Mouse (Mus musculus) CH12.LX (cell line): ENCODE measurements around the gene Lzts2. TPM values are rescaled to one million over a fixed set of nuclear protein-coding genes. Genes with fewer than 3 reads are reported as not detected.
A peak's percentile ranks its signal among the peaks of the same experiment; 100 is the strongest.

Source experiments
- DNase-seq: peaks from one replicate; pipeline ENCODE4 v3.0.0-alpha.2; 2013; ENCODE audit errors: extremely low read depth
- H3K27ac ChIP-seq: 2 replicates; pipeline ENCODE4 v1.5.1; 2012; ENCODE audit warnings: low read depth, mild to moderate bottlenecking, control low read depth, moderate library complexity; ENCODE audit not compliant: insufficient read depth
- H3K27me3 ChIP-seq: replicated peaks from 2 replicates; pipeline ENCODE3; 2012; ENCODE audit warnings: inconsistent platforms
- H3K36me3 ChIP-seq, 2 experiments: replicated peaks in 1 of 2; 2 replicates each; pipeline versions ENCODE3 to v1.6.1; 2012; ENCODE audit warnings: inconsistent platforms in 1 of 2, low read length in 1 of 2, mild to moderate bottlenecking in 1 of 2, mixed read lengths in 1 of 2, moderate library complexity in 1 of 2; ENCODE audit not compliant: control insufficient read depth in 1 of 2, insufficient read depth in 1 of 2
- H3K4me1 ChIP-seq, 2 experiments: 2 replicates each; pipeline ENCODE4 v1.6.1; 2012; ENCODE audit warnings: inconsistent platforms in 1 of 2, moderate library complexity in 1 of 2; ENCODE audit not compliant: insufficient read depth in 2 of 2, control insufficient read depth in 1 of 2
- H3K4me2 ChIP-seq: 2 replicates; pipeline ENCODE4 v1.6.1; 2012; ENCODE audit warnings: low read depth, mild to moderate bottlenecking, control low read depth; ENCODE audit not compliant: poor library complexity, insufficient read depth, severe bottlenecking
- H3K4me3 ChIP-seq, 3 experiments: fragments of 150-350 bp in 1 of 3; sonication (generic) in 1 of 3; replicated peaks in 1 of 3; 2 replicates each; pipeline versions ENCODE3 to v1.5.1; 2011 to 2012; ENCODE audit warnings: low read depth in 2 of 3, low read length in 2 of 3, mild to moderate bottlenecking in 2 of 3, moderate library complexity in 2 of 3, control low read depth in 1 of 3, improper control_type of control experiment in 1 of 3, inconsistent platforms in 1 of 3, mixed read lengths in 1 of 3; ENCODE audit not compliant: poor library complexity in 1 of 3
- H3K79me2 ChIP-seq: replicated peaks from 2 replicates; pipeline ENCODE4 v1.6.1; 2012; ENCODE audit warnings: mild to moderate bottlenecking, moderate library complexity; ENCODE audit not compliant: control insufficient read depth, poor library complexity, insufficient read depth, severe bottlenecking; ENCODE audit errors: extremely low read depth
- H3K9ac ChIP-seq: 2 replicates; pipeline ENCODE4 v1.6.1; 2012; ENCODE audit warnings: low read depth, mild to moderate bottlenecking, control low read depth, moderate library complexity; ENCODE audit not compliant: insufficient read depth
- H3K9me3 ChIP-seq: replicated peaks from 2 replicates; pipeline ENCODE3; 2012; ENCODE audit warnings: low read length, inconsistent platforms, mixed read lengths
- BHLHE40 ChIP-seq: IDR thresholded peaks from 2 replicates; pipeline ENCODE4 v1.6.1; 2011; ENCODE audit warnings: mild to moderate bottlenecking, low read depth, low read length, improper control_type of control experiment
- CHD1 ChIP-seq: IDR thresholded peaks from 2 replicates; pipeline ENCODE4 v1.6.1; 2012; ENCODE audit warnings: low read depth, low read length, improper control_type of control experiment, inconsistent platforms
- CHD2 ChIP-seq: IDR thresholded peaks from 2 replicates; pipeline ENCODE4 v1.6.1; 2011; ENCODE audit warnings: low read length, improper control_type of control experiment
- E2F4 ChIP-seq: IDR thresholded peaks from 2 replicates; pipeline ENCODE4 v1.6.1; 2011; ENCODE audit warnings: low read depth, low read length, improper control_type of control experiment; ENCODE audit not compliant: insufficient replicate concordance
- ELF1 ChIP-seq: IDR thresholded peaks from 2 replicates; pipeline ENCODE4 v1.6.1; 2014; ENCODE audit warnings: low read depth, mild to moderate bottlenecking, inconsistent platforms, low read length, improper control_type of control experiment
- ETS1 ChIP-seq: conservative IDR thresholded peaks from 2 replicates; pipeline ENCODE4 v1.6.1; 2012; ENCODE audit warnings: low read depth, mild to moderate bottlenecking, inconsistent platforms, low read length, improper control_type of control experiment, moderate library complexity
- GABPA ChIP-seq: IDR thresholded peaks from 2 replicates; pipeline ENCODE4 v1.6.1; 2012; ENCODE audit warnings: low read depth, low read length, improper control_type of control experiment, inconsistent platforms; ENCODE audit not compliant: insufficient replicate concordance
- HCFC1 ChIP-seq: IDR thresholded peaks from 2 replicates; pipeline ENCODE4 v1.6.1; 2012; ENCODE audit warnings: low read depth, mild to moderate bottlenecking, inconsistent platforms, low read length, improper control_type of control experiment
- IRF4 ChIP-seq: IDR thresholded peaks from 2 replicates; pipeline ENCODE4 v1.6.1; 2014; ENCODE audit warnings: low read depth, mild to moderate bottlenecking, inconsistent platforms, low read length, improper control_type of control experiment
- JUN ChIP-seq: IDR thresholded peaks from 2 replicates; pipeline ENCODE4 v1.6.1; 2011; ENCODE audit warnings: low read depth, mild to moderate bottlenecking, low read length, improper control_type of control experiment, moderate library complexity; ENCODE audit not compliant: insufficient read depth
- JUND ChIP-seq: conservative IDR thresholded peaks from 2 replicates; pipeline ENCODE4 v1.6.1; 2011; ENCODE audit warnings: low read depth, low read length, improper control_type of control experiment
- MAFK ChIP-seq: IDR thresholded peaks from 2 replicates; pipeline ENCODE4 v1.6.1; 2011; ENCODE audit warnings: low read length, improper control_type of control experiment; ENCODE audit not compliant: insufficient replicate concordance
- MEF2A ChIP-seq: IDR thresholded peaks from 2 replicates; pipeline ENCODE4 v1.6.1; 2014; ENCODE audit warnings: low read depth, mild to moderate bottlenecking, inconsistent platforms, low read length, improper control_type of control experiment, borderline replicate concordance
- MXI1 ChIP-seq: IDR thresholded peaks from 2 replicates; pipeline ENCODE4 v1.6.1; 2011; ENCODE audit warnings: mild to moderate bottlenecking, low read depth, low read length, improper control_type of control experiment
- MYC ChIP-seq: IDR thresholded peaks from 2 replicates; pipeline ENCODE4 v1.6.1; 2011; ENCODE audit warnings: low read depth, mild to moderate bottlenecking, improper control_type of control experiment, low read length
- NELFE ChIP-seq: IDR thresholded peaks from 2 replicates; pipeline ENCODE4 v1.6.1; 2011; ENCODE audit warnings: low read depth, low read length, improper control_type of control experiment
- PAX5 ChIP-seq: IDR thresholded peaks from 2 replicates; pipeline ENCODE4 v1.6.1; 2012; ENCODE audit warnings: low read length, inconsistent platforms, mixed read lengths
- POLR2A ChIP-seq: IDR thresholded peaks from 2 replicates; pipeline ENCODE4 v1.6.1; 2011; ENCODE audit warnings: low read depth, mild to moderate bottlenecking, improper control_type of control experiment, low read length
- RCOR1 ChIP-seq: conservative IDR thresholded peaks from 2 replicates; pipeline ENCODE4 v1.6.1; 2012; ENCODE audit warnings: low read depth, mild to moderate bottlenecking, inconsistent platforms, low read length, improper control_type of control experiment
- SMC3 ChIP-seq: IDR thresholded peaks from 2 replicates; pipeline ENCODE4 v1.6.1; 2011; ENCODE audit warnings: low read depth, low read length, improper control_type of control experiment
- TBP ChIP-seq: conservative IDR thresholded peaks from 2 replicates; pipeline ENCODE4 v1.6.1; 2011; ENCODE audit warnings: low read depth, low read length, improper control_type of control experiment
- TCF12 ChIP-seq: IDR thresholded peaks from 2 replicates; pipeline ENCODE4 v1.6.1; 2014; ENCODE audit warnings: low read depth, mild to moderate bottlenecking, inconsistent platforms, low read length, improper control_type of control experiment
- UBTF ChIP-seq: IDR thresholded peaks from 2 replicates; pipeline ENCODE4 v1.6.1; 2012; ENCODE audit warnings: low read depth, mild to moderate bottlenecking, inconsistent platforms, low read length, improper control_type of control experiment, moderate library complexity
- USF1 ChIP-seq: IDR thresholded peaks from 2 replicates; pipeline ENCODE4 v1.6.1; 2014; ENCODE audit warnings: low read depth, mild to moderate bottlenecking, inconsistent platforms, low read length, improper control_type of control experiment
- USF2 ChIP-seq: conservative IDR thresholded peaks from 2 replicates; pipeline ENCODE4 v1.6.1; 2011; ENCODE audit warnings: low read depth, low read length, improper control_type of control experiment
- ZC3H11A ChIP-seq: IDR thresholded peaks from 2 replicates; pipeline ENCODE4 v1.6.1; 2012; ENCODE audit warnings: low read depth, mild to moderate bottlenecking, inconsistent platforms, low read length, improper control_type of control experiment
- ZKSCAN1 ChIP-seq: IDR thresholded peaks from 2 replicates; pipeline ENCODE4 v1.6.1; 2012; ENCODE audit warnings: low read depth, inconsistent platforms, low read length, improper control_type of control experiment, borderline replicate concordance
- ZMIZ1 ChIP-seq: IDR thresholded peaks from 2 replicates; pipeline ENCODE4 v1.6.1; 2012; ENCODE audit warnings: low read depth, mild to moderate bottlenecking, inconsistent platforms, low read length, improper control_type of control experiment
- ZNF384 ChIP-seq: IDR thresholded peaks from 2 replicates; pipeline ENCODE4 v1.6.1; 2012; ENCODE audit warnings: low read depth, low read length, improper control_type of control experiment, inconsistent platforms
- dilution Hi-C: fragments of 300-500 bp; cut with MboI; formaldehyde crosslinking; loops from 2 replicates; pipeline ENCODE4 v1.14.3; 2020; ENCODE audit warnings: low sequenced_read_pairs; ENCODE audit not compliant: extremely low pct_unique_long_range_greater_than_20kb, extremely low pct_ligation_motif_present
- in situ Hi-C: fragments of 300-500 bp; cut with MboI; formaldehyde crosslinking; loops from 3 replicates; pipeline ENCODE4 v1.14.3; 2019; ENCODE audit warnings: low sequenced_read_pairs, low pct_ligation_motif_present, low pct_unique_long_range_greater_than_20kb, mixed read lengths
- polyA plus RNA-seq: library from polyadenylated mRNA; unstranded; fragments of >175 nt; gene quantifications from 2 replicates; pipeline ENCODE4 v1.2.1, GENCODE M21; 2012; ENCODE audit warnings: low read depth; ENCODE audit not compliant: insufficient read length
- total RNA-seq, 2 experiments: library from RNA; depleted of rRNA; stranded (reverse); fragments of 300-350 nt in 1 of 2; fragments of >200 nt in 1 of 2; gene quantifications; 2 replicates each; pipeline ENCODE4 v1.2.3; 2012 to 2014

Gene Lzts2
- total and polyA plus RNA-seq, 3 experiments, result 0.68 to 22.1 (median 2.2) TPM

DNA sequence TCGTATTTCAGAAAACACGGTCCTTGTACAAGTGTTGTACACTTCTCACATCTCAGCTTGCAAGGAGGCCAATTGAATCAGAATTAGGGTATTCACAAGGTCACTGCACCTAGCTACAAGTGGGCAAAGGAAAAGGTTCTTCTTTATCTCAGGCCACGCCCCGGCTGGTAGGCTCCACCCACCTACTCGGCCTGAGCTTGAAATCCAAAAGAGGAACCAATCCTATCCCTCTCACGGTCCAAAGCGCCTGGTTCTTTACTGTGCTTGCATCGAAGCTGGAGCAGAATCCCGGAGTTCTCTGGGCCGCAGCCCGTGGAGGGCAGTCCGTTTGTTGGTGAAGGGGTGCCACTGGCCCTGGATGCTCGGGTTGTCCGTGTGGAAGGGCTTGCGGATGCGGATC is 8.8 kb upstream of the Lzts2 start, which contains the start of gene Twnk:
Twnk (plus strand) TSS at position 220 of the 400 bp plus-strand sequence.
- Histone ChIP-seq H3K4me1 (peaks cover 15 to 42% of the 10 kb centered on the region in 2 experiments), H3K36me3 (peaks cover 44 to 77% of the 10 kb centered on the region in 2 experiments), H3K9me3 (no peaks in the 10 kb centered on the region), H3K79me2 (peaks cover 19% of the 10 kb centered on the region), H3K27me3 (no peaks in the 10 kb centered on the region), H3K4me2 (peak within 1 kb of the TSS; percentile 33), H3K9ac (peak within 1 kb of the TSS; percentile 71), H3K27ac (peak within 1 kb of the TSS; percentile 74), H3K4me3 (peak within 1 kb of the TSS; percentile 94 to 96 (median 95))
- in situ Hi-C loops, result no loop called here
- dilution Hi-C loops, result no loop called here
- no peak for TF ChIP-seq ELF1
- no peak for TF ChIP-seq UBTF
- no peak for TF ChIP-seq PAX5
- TF ChIP-seq POLR2A, result peak; percentile 52
- peak; percentile 72 for TF ChIP-seq TBP
- peak; percentile 67 for TF ChIP-seq NELFE
- peak; percentile 58 for TF ChIP-seq IRF4
- peak; percentile 91 for DNase-seq

DNA sequence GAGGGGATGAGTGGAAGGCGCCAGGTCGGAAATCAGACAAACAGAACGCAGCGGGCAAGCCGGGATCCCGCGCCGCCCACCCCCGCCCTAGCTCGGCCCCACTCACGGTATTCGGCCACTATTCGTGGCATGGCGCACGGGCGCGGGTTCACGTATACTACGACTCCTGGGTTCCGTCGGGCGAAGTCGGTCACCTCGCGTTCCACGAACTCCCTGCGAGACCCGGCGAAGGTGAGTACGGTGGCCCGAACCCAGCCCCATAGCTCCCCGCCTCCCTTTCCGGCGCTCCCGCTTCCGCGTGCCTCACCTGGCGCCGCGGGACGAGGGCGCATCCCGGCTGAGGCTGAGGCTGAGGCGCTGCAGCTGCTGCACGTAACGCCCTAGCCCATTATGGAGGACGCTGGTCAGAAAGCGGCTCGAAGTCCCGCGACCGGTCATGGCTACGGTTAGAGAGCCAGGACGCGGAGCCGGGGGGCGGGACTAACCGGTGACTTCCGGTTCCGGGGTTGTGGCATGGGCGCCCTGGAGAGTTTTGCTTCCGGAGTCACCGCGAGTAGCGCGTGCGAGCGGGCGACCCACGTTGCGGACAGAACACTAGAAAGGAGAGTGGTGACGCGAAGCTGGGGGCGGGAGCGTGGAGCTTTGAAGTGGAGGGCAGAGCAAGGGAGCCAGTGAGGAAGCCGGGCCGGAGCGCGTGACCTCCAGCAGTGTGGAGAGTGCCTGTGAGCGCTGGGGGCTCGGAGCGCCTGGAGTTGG is 8.1 kb upstream of the Lzts2 start, which contains the start of gene Mrpl43:
Mrpl43 (minus strand) TSS at position 486 of the 756 bp plus-strand sequence.
- dilution Hi-C loops (no loop called here), in situ Hi-C loops (no loop called here)
- H3K36me3 ChIP-seq, result peaks cover 44 to 77% of the 10 kb centered on the region in 2 experiments
- TF ChIP-seq MEF2A, result peak; percentile 57; the same call in 1 of the 2 replicates
- TF ChIP-seq GABPA, result no peak; the same call in 1 of the 2 replicates
- TF ChIP-seq ZNF384, result no peak
- TF ChIP-seq USF2, result no peak
- TF ChIP-seq RCOR1, result peak; percentile 50; the same call in 1 of the 2 replicates
- TF ChIP-seq PAX5, result no peak
- TF ChIP-seq ZMIZ1, result peak; percentile 86
- TF ChIP-seq JUN, result no peak
- TF ChIP-seq ZKSCAN1, result no peak
- TF ChIP-seq BHLHE40, result peak; percentile 82
- TF ChIP-seq CHD1, result no peak
- peak; percentile 63 for TF ChIP-seq NELFE
- TF ChIP-seq MYC, result peak; percentile 97
- TF ChIP-seq TBP, result no peak; the same call in 1 of the 2 replicates
- peak; percentile 89 for TF ChIP-seq ELF1
- no peak for TF ChIP-seq ETS1
- TF ChIP-seq USF1, result peak; percentile 23; the same call in 1 of the 2 replicates
- TF ChIP-seq SMC3, result no peak
- no peak for TF ChIP-seq E2F4
- no peak for TF ChIP-seq JUND
- TF ChIP-seq UBTF, result no peak
- TF ChIP-seq POLR2A, result peak; percentile 79
- TF ChIP-seq CHD2, result peak; percentile 96
- peak; percentile 99 for TF ChIP-seq MXI1
- TF ChIP-seq TCF12, result peak; percentile 74
- no peak for TF ChIP-seq MAFK
- TF ChIP-seq HCFC1, result peak; percentile 93
- TF ChIP-seq ZC3H11A, result no peak
- peak; percentile 59; the same call in 1 of the 2 replicates for TF ChIP-seq IRF4

More for the DNA sequence above, 8.1 kb upstream of the Lzts2 start, which contains the start of gene Mrpl43:
- Histone ChIP-seq H3K27me3 (no peaks in the 10 kb centered on the region), H3K79me2 (peaks cover 19% of the 10 kb centered on the region), H3K4me3 (peak within 1 kb of the TSS; percentile 94 to 96 (median 95)), H3K27ac (peak within 1 kb of the TSS; percentile 74), H3K9ac (peak within 1 kb of the TSS; percentile 71), H3K4me1 (peaks cover 15 to 37% of the 10 kb centered on the region in 2 experiments), H3K4me2 (peak within 1 kb of the TSS; percentile 41), H3K9me3 (no peaks in the 10 kb centered on the region)
- peak; percentile 91 for DNase-seq
